Mouse (Mus musculus) G1E (cell line): ENCODE results near the gene Bcap31.

Experiments used
- CTCF ChIP-seq: IDR thresholded peaks from 2 replicates; pipeline ENCODE4 v1.5.1; 2012; ENCODE audit warnings: low read depth, low read length, inconsistent platforms, mixed read lengths
- TAL1 ChIP-seq: conservative IDR thresholded peaks from 2 replicates; pipeline ENCODE4 v1.6.1; 2012; ENCODE audit warnings: low read depth, low read length, inconsistent platforms, mixed read lengths

DNA sequence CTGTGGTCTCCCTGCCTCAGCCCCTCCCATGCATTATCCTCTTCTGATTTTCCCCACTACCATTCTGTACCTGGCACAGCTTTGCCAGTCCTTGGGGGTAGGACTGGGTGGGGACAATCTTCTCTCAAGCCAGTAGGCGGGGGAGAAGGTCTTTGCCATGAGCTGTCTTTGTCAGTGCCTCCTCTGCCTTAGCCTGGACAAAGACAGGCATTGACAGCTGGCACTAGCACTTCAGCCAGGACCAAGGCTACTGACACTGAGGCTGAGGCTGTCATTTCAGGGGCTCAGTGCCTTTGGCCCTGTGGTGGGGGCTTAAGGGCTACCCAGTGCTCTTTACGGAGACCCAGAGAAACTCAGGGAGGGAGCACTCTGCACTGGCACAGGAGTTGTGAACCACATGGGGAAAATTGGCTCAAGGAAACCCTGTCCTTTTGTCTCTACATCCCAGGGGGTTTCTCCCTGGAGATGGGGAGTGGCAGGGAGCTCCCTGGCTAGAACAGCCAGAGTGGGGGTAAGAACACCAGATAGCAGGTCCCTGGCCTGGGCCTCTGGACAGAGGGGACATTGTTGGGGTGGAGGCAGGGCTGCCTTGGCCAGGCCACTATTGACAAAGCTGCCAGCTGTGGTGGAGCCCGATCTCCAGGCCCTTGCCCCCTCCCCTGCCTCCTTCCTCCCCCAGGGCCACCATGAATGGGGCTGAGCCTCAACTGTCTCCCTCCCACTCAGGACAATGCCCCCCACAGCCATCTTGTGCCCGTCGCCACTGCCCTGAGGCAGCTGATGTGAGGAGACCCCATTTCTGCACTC lies 40.6 kb upstream of the Bcap31 start, which contains the start of gene Plxnb3:
- TF ChIP-seq CTCF (no peak), TAL1 (no peak)
